Mouse (Mus musculus) cerebral cortex, adult 2 months (tissue): Measurements from ENCODE around the gene Plcd3.

Source experiments
- WGBS: fragments of 180-500 bp; shearing (Covaris S2); methylation state at CpG from one replicate; pipeline ENCODE4 v1.1.7; 2018; 5-methylcytosine and 5-hydroxymethylcytosine counted together

The Plcd3 gene

DNA sequence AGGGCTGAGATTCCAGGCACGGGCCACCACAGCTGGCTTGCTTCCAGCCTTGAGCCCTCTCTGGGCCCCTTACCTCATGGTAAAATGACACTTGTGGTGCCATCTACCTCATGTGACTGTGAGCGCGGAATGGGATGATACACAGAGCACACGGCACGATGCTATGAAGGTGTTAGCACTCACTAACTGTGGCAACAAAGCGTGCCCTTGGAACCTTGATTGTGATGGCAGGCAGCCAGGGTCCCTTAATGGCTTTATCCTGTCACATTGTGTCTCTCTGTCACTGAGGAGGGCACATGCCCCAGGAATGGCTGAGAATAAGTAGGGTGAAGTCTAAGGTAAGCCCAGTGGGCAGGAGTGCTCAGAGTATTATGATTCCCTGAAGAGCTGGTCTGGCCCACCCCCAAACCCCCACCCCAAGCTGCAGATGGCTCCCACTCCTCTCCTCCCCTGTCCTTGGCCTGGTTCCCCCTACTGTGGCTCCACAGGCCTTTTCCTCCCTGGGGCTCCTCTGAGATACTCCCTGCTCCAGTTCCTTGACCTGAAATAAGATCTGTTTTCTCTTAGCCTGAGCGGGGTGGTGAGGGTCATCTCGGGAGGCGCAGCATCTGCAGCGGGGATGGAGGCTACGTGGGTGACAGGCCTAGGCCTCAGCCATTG, 2.8 kb downstream of the Plcd3 start:
- WGBS, result 86% methylated on average over 11 of the region's 11 CpGs

DNA sequence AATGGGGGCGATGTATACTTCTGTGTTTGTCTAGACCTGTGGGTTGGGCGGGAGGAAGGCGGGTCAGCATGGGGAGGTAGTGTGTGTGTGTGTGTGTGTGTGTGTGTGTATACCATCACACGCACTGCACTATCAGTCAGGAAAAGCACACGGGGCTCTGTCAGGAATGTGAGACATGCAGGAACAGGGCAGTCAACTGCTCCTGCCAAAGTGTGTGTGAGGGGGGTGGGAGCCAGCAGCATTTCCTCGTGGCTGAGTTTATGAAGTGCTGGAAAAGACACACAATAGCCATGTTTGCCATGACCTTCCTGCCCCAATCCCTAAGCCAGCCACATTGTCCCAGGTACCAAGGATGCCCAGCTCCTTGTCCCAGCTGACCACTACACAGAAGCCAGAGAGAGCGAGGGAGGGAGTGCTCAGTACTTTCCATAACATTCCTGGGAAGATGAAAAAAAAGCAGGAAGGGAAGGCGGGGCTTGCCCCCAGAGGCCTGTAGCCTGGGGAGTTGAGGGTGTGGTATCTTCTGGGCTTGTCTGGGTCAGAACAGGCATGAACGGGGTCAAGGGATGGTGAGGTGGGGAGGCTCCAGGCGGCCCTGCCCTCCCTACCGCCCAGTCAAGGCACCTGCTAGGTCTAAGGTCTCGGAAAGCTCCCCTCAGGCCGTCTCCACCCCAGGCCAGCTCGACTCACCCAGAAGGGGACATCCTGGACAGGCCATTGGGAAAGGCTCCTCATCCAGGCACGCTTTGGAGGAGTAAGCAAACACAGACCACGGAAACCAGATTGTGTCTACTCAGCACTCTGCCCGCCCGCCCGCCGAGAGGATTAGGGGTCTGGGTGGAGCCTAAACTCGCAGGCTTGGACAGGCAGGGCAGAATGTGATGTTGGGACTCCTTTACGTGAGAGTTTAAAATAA, 4.2 kb downstream of the Plcd3 start:
- 50% methylated on average over 22 of the region's 22 CpGs for WGBS

DNA sequence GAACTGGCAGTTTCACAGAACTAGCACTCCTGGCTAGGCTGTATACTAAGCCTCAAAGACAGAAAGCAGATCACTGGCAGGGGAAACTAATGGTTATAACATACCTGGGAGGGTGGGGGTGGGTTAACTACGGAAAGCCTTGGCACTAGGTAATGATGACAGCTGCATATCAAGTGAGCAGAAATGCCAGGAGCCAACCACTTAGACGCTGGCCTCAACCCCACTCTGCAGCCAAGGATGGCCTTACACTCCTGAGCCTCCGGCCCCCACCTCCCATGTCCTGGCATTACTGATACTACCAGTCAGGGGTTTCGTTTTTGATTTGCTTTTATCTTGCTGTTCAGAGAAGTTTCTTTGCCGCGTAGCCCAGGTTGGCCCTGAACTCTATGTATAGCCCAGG, 5.7 kb downstream of the Plcd3 start:
- 94% methylated on average over 6 of the region's 6 CpGs for WGBS

DNA sequence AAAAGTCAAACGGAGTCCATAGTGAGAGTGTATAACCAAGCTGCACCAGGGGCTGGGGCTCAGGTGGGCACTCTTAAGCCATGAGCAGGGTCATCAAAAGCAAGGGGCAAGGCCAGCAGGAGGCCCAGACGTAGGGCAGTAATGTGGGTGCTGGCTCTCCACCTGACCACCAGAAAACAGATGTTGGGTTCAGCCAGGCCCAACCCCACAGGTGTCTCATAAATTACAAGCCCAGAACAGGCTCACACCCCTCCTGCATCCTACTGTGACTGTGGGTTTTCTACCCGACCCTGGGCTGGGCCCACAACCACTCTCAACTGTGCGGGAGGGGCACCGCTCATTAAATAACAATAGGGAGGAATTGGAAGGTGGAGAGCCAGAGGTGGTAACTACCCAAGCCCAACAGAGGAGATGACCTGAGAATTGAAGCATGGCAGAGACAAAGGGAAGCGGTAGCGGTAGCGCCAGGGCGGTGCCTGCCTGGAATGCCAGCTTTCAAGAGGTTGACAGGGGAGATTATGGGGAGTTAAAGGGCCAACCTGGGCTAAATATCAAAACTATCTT, 6.3 kb downstream of the Plcd3 start:
- 88% methylated on average over 9 of the region's 9 CpGs for WGBS

GRCm38 (mm10) chr11:103093862-103094833, 7.3 kb downstream of the Plcd3 start:
- 79% methylated on average over 20 of the region's 20 CpGs for WGBS

- WGBS, result 94% methylated on average over 7 of the region's 7 CpGs
Measured at GRCm38 (mm10) chr11:103093306-103093705, 8.2 kb downstream of the Plcd3 start.

GRCm38 (mm10) chr11:103081631-103082030, 19.8 kb downstream of the Plcd3 start:
- WGBS, result 75% methylated on average over 6 of the region's 6 CpGs

DNA sequence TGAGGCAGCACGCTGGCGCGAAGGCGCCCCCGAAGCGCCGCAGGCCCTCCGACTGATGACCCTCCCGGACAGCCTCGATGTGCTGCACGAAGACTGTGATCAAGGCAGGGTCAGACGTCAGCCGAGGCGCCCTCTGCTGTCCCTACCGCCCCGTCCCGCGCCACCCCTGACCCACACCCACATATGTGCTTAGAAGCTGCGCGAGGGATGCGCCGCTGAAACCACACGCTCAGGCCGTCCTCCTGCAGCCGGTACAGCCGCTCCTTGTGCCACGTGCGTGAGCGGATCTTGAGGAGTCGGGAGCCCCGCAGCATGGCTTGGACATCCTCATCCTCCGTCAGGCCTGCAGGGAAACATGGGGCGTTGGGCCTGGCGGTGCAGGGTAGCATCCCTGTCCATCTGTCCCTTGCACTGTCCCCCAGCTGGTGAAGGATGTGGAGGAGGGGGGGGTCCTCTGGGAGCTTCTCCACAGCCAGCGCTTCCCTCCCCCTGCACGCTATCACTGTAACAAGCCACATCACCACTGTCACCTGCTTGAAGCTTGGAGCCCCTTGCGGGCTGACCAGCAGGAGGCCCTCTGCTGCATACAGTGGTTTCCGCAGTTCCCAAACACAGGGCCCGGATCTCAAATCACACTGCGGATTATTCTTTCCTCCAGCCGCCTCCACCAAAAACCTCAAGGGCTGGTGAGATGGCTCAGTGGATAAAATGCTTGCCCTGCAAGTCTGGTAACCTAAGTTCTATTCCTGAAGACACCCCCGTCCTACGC, 21.0 kb downstream of the Plcd3 start:
- WGBS, result 13% methylated on average over 43 of the region's 43 CpGs

DNA sequence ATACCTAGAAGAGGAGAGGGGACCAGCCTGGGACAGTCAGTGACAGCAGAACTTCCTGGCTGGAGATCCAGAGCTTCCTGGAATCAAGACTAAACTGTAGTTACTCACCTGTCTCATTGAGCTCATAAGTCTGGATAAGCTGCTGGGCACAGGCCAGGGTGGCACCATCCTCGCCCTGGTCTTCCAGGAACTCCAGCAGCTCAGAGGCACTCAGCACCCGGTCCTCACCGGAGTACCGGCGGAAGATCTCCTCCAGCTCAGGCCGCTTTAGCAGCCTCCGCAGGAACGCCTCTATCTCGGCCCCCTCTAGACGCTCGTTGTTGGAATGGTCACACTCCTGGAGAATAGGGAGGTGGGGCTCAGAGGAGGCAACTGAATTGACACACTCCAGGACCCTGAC, 23.3 kb downstream of the Plcd3 start:
- 92% methylated on average over 11 of the region's 11 CpGs for WGBS

- WGBS, result 89% methylated on average over 8 of the region's 8 CpGs
Measured at GRCm38 (mm10) chr11:103076581-103076980, 24.9 kb downstream of the Plcd3 start.

DNA sequence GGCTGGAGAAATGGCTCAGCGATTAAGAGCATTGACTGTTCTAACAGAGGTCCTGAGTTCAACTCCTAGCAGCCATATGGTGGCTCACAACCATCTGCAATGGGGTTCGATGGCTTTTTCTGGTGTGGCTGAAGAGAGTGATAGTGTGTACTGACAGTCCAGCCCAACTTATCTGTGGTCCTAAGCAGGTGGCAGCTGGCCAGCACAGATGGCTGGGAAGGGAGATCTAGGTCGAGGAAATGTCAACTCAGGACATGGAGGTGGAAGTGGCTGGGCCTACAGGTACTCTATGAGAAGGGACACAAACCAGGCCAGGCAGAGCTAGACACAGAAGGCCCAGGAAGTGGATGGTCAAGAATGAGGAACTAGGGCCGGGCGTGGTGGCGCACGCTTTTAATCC, 25.4 kb downstream of the Plcd3 start:
- 85% methylated on average over 7 of the region's 7 CpGs for WGBS

GRCm38 (mm10) chr11:103074796-103075323, 26.6 kb downstream of the Plcd3 start:
- WGBS, result 22% methylated on average over 10 of the region's 10 CpGs

DNA sequence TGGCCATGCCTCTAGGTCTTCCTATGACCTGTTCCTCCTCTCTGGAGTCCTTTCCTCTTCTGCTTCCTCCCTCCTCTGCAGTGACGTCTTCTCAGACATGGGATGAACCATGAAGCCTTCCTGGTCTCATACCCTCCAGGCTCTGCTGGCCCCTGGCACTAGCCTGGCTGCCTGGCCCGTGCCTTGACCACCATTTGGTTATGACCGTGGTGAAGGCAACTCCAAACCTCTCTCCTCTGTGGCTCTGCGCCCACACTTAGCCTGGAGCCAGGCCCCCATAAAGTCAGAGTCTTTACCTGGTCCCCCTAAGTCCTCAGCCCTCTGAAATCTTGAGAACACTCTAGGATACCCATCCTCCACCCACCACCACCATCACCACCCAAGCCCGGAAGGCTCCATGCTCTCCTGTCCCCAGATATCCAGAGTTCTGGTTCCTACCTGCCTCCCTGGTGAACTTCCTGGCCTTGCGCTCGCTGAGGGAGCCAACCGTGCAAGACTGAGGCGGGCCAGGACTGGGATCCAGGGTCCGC, 27.3 kb downstream of the Plcd3 start:
- WGBS, result 75% methylated on average over 10 of the region's 10 CpGs

GRCm38 (mm10) chr11:103073671-103074070, 27.8 kb downstream of the Plcd3 start:
- 82% methylated on average over 7 of the region's 7 CpGs for WGBS

GRCm38 (mm10) chr11:103070322-103070880, 31.1 kb downstream of the Plcd3 start:
- WGBS, result 93% methylated on average over 10 of the region's 10 CpGs

- WGBS, result 98% methylated on average over 2 of the region's 2 CpGs
Measured at GRCm38 (mm10) chr11:103069731-103070130, 31.7 kb downstream of the Plcd3 start.

GRCm38 (mm10) chr11:103068884-103069283, 32.6 kb downstream of the Plcd3 start:
- WGBS, result 87% methylated on average over 11 of the region's 11 CpGs

DNA sequence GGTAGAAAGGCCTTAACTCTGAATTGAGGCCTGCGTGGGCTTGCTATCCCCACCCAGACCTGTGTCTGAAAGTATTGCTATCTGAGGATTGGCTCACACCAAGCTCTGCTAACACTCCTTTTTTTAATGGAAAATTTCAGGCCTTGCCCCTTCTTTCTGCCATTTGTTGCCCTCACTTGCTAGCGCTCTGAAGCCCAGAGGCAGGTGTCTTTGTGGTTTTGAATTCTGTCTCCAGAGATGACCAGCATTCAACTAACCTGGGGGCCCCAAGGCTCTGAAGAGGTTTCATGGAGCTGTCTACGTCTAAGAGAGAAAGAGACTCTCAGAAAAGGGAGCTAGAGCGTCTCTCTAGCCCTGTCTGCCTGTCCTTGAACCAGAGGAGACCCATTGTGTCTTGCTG, 33.2 kb downstream of the Plcd3 start:
- 95% methylated on average over 4 of the region's 4 CpGs for WGBS

DNA sequence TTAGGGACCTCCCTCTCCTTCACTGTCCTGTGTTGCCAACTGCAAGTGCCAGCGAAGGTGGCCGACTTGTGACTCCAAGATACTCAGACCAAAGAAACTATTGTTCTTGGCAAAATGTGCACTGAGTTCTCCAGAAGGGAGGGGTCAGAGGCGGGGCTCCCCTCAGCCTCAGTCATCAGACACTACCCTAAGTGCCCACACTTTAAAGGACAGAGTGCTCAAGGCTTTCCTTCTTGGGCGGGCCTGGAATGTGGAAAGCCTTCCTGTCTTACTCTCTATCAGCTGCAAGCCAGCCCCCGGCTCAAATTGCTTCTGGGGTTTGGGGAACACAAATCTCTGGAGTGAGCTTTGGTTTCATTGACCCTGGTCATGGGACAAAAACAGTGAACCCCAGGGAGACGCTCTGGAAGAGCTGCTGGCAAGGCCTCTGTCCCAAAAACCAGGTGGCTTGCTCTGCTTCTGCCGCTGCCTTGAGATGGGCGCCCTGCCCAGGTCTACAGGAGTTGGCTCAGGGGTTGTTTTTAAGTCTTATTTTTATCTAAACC, 33.9 kb downstream of the Plcd3 start:
- 62% methylated on average over 8 of the region's 8 CpGs for WGBS

DNA sequence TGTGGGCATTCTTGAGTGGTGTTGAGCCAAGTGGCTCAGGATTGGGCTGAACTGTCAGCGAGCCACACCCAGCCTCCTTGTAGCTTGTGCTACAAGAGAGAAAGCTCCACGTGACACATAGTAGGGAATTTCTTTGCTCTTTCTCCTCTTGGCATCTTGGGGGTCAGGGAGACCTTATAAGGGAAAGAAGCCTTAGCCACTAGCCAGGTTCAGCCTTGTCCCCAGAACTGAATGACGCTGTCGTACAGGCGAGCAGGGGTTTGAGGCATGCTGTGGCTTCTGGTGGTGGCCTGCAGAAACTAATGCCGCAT, 34.5 kb downstream of the Plcd3 start:
- WGBS, result 88% methylated on average over 6 of the region's 6 CpGs
